Mouse (Mus musculus) midbrain, embryonic 13.5 days (tissue): Measurements from ENCODE around the gene Plk3. TPM values are rescaled to one million over a fixed set of nuclear protein-coding genes. Genes with fewer than 3 reads are reported as not detected.
A peak's percentile ranks its signal among the peaks of the same experiment; 100 is the strongest.

Experiments used
- ATAC-seq: fragments of 200-750 bp; cut with Nextera tagmentation; 2 replicates; pipeline ENCODE4 v1.8.0; 2017; ENCODE audit warnings: mild to moderate bottlenecking, moderate TSS enrichment, moderate library complexity
- H3K27ac ChIP-seq: fragments of 300-500 bp; sonication (generic); 2 replicates; pipeline ENCODE4 v1.5.1; 2015; ENCODE audit warnings: inconsistent platforms, mild to moderate bottlenecking, moderate library complexity
- H3K27me3 ChIP-seq: fragments of 300-500 bp; sonication (generic); 2 replicates; pipeline ENCODE4 v1.6.1; 2015; ENCODE audit warnings: mild to moderate bottlenecking, inconsistent platforms
- H3K36me3 ChIP-seq: fragments of 300-500 bp; sonication (generic); 2 replicates; pipeline ENCODE4 v1.6.1; 2015; ENCODE audit warnings: mild to moderate bottlenecking, inconsistent platforms
- H3K4me1 ChIP-seq: fragments of 300-500 bp; sonication (generic); replicated peaks from 2 replicates; pipeline ENCODE4 v1.6.1; 2015; ENCODE audit warnings: inconsistent platforms
- H3K4me2 ChIP-seq: fragments of 300-500 bp; sonication (generic); replicated peaks from 2 replicates; pipeline ENCODE4 v1.6.1; 2015; ENCODE audit warnings: moderate library complexity, mild to moderate bottlenecking, inconsistent platforms
- H3K4me3 ChIP-seq: fragments of 300-500 bp; sonication (generic); replicated peaks from 2 replicates; pipeline ENCODE4 v1.5.1; 2015; ENCODE audit warnings: mild to moderate bottlenecking, inconsistent platforms
- H3K9ac ChIP-seq: fragments of 300-500 bp; sonication (generic); replicated peaks from 2 replicates; pipeline ENCODE4 v1.6.1; 2015; ENCODE audit warnings: mild to moderate bottlenecking, inconsistent platforms
- H3K9me3 ChIP-seq: fragments of 300-500 bp; sonication (generic); 2 replicates; pipeline ENCODE4 v1.6.1; 2016; ENCODE audit warnings: mild to moderate bottlenecking, inconsistent platforms
- WGBS: fragments of 180-500 bp; shearing (Covaris S2); methylation state at CpG from one replicate; pipeline ENCODE4 v1.1.7; 2015; 5-methylcytosine and 5-hydroxymethylcytosine counted together
- polyA plus RNA-seq: library from polyadenylated mRNA; unstranded; fragments of >200 nt; fragmentation: Nextera tagmentation; extraction: Ambion mirVana; gene quantifications from 2 replicates; pipeline ENCODE4 v1.2.1, GENCODE M21; 2015

Gene Plk3
- polyA plus RNA-seq, 1 experiment from 2014 or later: 18.6 TPM

DNA sequence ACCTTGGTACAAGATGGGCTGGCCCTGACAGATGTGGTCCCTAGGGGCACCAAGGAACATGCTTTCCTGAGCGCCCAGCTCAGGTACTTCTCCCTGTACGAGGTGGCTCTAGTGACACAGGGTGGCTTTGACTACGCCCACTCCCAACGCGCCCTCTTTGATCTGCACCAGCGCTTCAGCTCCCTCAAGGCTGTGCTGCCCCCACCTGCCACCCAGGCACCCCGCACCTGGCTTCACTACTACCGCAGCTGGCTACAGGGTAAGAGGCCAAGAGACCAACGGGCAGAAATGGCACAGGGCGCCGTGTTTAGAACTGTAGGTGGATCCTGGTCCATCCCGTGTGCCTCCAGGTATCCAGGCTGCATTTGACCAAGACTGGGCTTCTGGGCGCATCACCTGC is 23.5 kb downstream of the Plk3 start:
- H3K9ac ChIP-seq: no peak overlapping the region
- H3K27me3 ChIP-seq: no peaks in the 10 kb centered on the region
- H3K4me3 ChIP-seq: no peak overlapping the region
- ATAC-seq: no peak
- H3K27ac ChIP-seq: no peak overlapping the region
- WGBS: 94% methylated on average over 13 of the region's 13 CpGs
- no peaks in the 10 kb centered on the region for H3K4me1 ChIP-seq
- peaks cover 59% of the 10 kb centered on the region for H3K36me3 ChIP-seq
- H3K4me2 ChIP-seq: no peak overlapping the region
- no peaks in the 10 kb centered on the region for H3K9me3 ChIP-seq

GRCm38 (mm10) chr4:117109330-117109729 is 24.4 kb downstream of the Plk3 start:
- no peak for ATAC-seq
- 96% methylated on average over 25 of the region's 25 CpGs for WGBS
- no peaks in the 10 kb centered on the region for H3K27me3 ChIP-seq

GRCm38 (mm10) chr4:117108524-117108849 is 25.3 kb downstream of the Plk3 start:
- Histone ChIP-seq H3K27me3 (no peaks in the 10 kb centered on the region), H3K4me3 (no peak overlapping the region), H3K36me3 (peaks cover 51% of the 10 kb centered on the region), H3K27ac (no peak overlapping the region), H3K4me1 (no peaks in the 10 kb centered on the region), H3K4me2 (no peak overlapping the region), H3K9me3 (no peaks in the 10 kb centered on the region), H3K9ac (no peak overlapping the region)
- 94% methylated on average over 6 of the region's 6 CpGs for WGBS
- no peak for ATAC-seq

More at GRCm38 (mm10) chr4:117109330-117109729, 24.4 kb downstream of the Plk3 start:
- no peak overlapping the region for H3K4me2 ChIP-seq
- H3K27ac ChIP-seq: no peak overlapping the region
- H3K9ac ChIP-seq: no peak overlapping the region
- no peaks in the 10 kb centered on the region for H3K9me3 ChIP-seq
- no peak overlapping the region for H3K4me3 ChIP-seq
- peaks cover 54% of the 10 kb centered on the region for H3K36me3 ChIP-seq
- H3K4me1 ChIP-seq: no peaks in the 10 kb centered on the region

DNA sequence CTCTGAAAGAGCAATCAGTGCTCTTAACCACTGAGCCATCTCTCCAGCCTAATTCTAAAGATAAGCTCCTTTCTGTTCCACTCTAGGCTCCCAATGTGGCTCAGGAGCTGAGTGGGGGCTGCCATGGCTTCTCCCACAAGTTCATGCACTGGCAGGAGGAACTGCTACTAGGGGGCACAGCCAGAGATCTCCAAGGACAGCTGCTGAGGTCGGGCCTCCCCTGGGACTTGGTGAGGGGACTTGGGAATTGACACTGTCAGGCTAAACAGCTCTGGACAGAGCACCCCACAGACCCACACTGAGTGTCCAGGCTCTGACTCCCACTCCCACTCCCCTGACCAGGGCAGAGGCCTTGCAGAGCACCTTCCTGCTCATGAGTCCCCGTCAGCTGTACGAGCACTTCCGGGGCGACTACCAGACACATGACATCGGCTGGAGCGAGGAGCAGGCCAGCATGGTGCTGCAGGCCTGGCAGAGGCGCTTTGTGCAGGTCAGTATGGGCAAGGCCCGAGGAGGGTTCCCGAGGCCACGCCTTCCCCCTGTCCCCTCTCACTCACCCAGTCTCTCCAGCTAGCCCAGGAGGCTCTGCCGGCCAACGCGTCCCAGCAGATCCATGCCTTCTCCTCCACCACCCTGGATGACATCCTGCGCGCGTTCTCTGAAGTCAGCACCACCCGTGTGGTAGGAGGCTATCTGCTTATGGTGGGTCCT is 25.8 kb downstream of the Plk3 start:
- H3K9me3 ChIP-seq: no peaks in the 10 kb centered on the region
- H3K4me3 ChIP-seq: no peak overlapping the region
- H3K36me3 ChIP-seq: peaks cover 49% of the 10 kb centered on the region
- H3K27ac ChIP-seq: no peak overlapping the region
- 91% methylated on average over 17 of the region's 18 CpGs for WGBS
- H3K4me1 ChIP-seq: no peaks in the 10 kb centered on the region
- no peaks in the 10 kb centered on the region for H3K27me3 ChIP-seq
- ATAC-seq: no peak
- H3K9ac ChIP-seq: no peak overlapping the region
- no peak overlapping the region for H3K4me2 ChIP-seq

GRCm38 (mm10) chr4:117105127-117105526 is 28.6 kb downstream of the Plk3 start:
- no peak overlapping the region for H3K4me2 ChIP-seq

DNA sequence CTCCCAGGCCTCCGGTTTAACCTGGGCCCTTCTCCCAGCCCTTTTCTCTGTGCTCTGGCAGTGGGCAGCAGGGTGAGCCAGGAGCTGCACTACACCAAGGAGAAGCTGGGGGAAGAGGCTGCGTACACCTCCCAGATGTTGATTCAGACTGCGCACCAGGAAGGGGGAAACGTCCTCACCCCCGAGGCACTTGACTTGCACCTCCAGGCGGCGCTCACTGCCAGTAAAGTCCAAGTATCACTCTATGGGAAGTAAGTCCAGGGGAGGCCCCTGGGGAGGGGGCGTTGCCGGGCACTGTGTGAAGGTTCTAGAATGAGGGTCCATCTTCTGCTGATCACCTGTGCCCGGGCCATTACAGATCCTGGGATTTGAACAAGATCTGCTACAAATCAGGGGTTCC is 29.1 kb downstream of the Plk3 start:
- Histone ChIP-seq H3K9ac (no peak overlapping the region), H3K27ac (no peak overlapping the region), H3K9me3 (no peaks in the 10 kb centered on the region), H3K4me1 (no peaks in the 10 kb centered on the region), H3K27me3 (peaks cover 3% of the 10 kb centered on the region; the same call in 1 of the 2 replicates), H3K4me3 (no peak overlapping the region), H3K4me2 (no peak overlapping the region), H3K36me3 (peaks cover 20% of the 10 kb centered on the region)
- no peak for ATAC-seq
- WGBS: 78% methylated on average over 10 of the region's 10 CpGs

More at GRCm38 (mm10) chr4:117105127-117105526, 28.6 kb downstream of the Plk3 start:
- ATAC-seq: no peak
- Histone ChIP-seq H3K4me1 (no peaks in the 10 kb centered on the region), H3K36me3 (peaks cover 25% of the 10 kb centered on the region), H3K4me3 (no peak overlapping the region), H3K9me3 (no peaks in the 10 kb centered on the region), H3K9ac (no peak overlapping the region), H3K27me3 (no peaks in the 10 kb centered on the region), H3K27ac (no peak overlapping the region)
- WGBS: 65% methylated on average over 10 of the region's 10 CpGs

GRCm38 (mm10) chr4:117101218-117101617 is 32.5 kb downstream of the Plk3 start:
- Histone ChIP-seq H3K9ac (no peak overlapping the region), H3K4me1 (peaks cover 27% of the 10 kb centered on the region), H3K4me3 (no peak overlapping the region), H3K27me3 (peaks cover 28% of the 10 kb centered on the region), H3K27ac (no peak overlapping the region), H3K36me3 (peaks cover 6% of the 10 kb centered on the region; the same call in 1 of the 2 replicates), H3K4me2 (no peak overlapping the region), H3K9me3 (no peaks in the 10 kb centered on the region)
- 43% methylated on average over 7 of the region's 7 CpGs for WGBS
- ATAC-seq: no peak

DNA sequence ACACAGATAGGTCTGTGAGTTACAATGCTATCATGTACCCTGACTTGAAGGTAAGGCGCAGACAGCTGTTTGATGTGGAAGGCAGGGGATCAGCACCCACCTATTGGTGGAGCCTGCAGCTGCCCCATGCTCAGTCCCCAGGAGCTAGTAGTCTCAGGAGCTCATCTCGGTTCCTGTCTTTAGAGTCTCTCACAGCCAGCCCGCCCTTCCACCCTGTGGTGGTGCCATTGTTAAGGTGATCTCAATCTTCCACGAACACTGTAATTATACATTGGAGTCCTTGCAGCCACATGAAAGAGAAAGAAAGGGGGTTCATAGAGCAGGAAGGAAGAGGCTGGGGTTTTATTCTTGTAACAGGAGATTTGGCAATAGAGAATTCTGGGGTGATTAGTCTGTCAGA is 33.7 kb downstream of the Plk3 start:
- Histone ChIP-seq H3K27me3 (peaks cover 39% of the 10 kb centered on the region), H3K4me1 (peaks cover 36% of the 10 kb centered on the region), H3K4me3 (no peak overlapping the region), H3K36me3 (no peaks in the 10 kb centered on the region; the same call in 1 of the 2 replicates), H3K27ac (no peak overlapping the region), H3K9ac (no peak overlapping the region), H3K4me2 (no peak overlapping the region), H3K9me3 (no peaks in the 10 kb centered on the region)
- no peak for ATAC-seq
- 78% methylated on average over 4 of the region's 4 CpGs for WGBS

DNA sequence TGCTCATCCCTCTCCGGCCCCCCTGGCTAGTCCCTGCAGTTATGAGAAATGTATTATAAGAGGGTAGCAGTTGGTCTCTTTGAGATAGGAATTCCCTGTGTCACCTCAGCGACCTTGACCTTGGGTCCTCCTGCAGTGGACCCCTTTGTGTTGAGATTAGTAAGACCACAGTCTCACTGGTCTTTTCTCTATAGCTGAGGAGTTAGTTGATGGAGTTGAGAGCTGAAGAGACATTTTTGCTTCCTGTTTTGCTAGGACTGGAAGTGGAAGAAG is 35.1 kb downstream of the Plk3 start:
- H3K9ac ChIP-seq: peak overlapping the region; percentile 36; the same call in 1 of the 2 replicates
- peak overlapping the region; percentile 88; the same call in 1 of the 2 replicates for H3K4me2 ChIP-seq
- no peaks in the 10 kb centered on the region; the same call in 1 of the 2 replicates for H3K36me3 ChIP-seq
- no peak for ATAC-seq
- no peak overlapping the region for H3K4me3 ChIP-seq
- peaks cover 36% of the 10 kb centered on the region for H3K4me1 ChIP-seq
- H3K27ac ChIP-seq: no peak overlapping the region
- 37% methylated on average over 2 of the region's 2 CpGs for WGBS
- no peaks in the 10 kb centered on the region for H3K9me3 ChIP-seq
- H3K27me3 ChIP-seq: peaks cover 51% of the 10 kb centered on the region

GRCm38 (mm10) chr4:117097969-117098763 is 35.6 kb downstream of the Plk3 start:
- Histone ChIP-seq H3K4me1 (peaks cover 36% of the 10 kb centered on the region), H3K27ac (no peak overlapping the region), H3K9ac (peak overlapping the region; percentile 36), H3K27me3 (peaks cover 51% of the 10 kb centered on the region), H3K36me3 (no peaks in the 10 kb centered on the region; the same call in 1 of the 2 replicates), H3K9me3 (no peaks in the 10 kb centered on the region), H3K4me3 (peak overlapping the region; percentile 58; the same call in 1 of the 2 replicates), H3K4me2 (peak overlapping the region; percentile 88)
- no peak for ATAC-seq
- 51% methylated on average over 8 of the region's 8 CpGs for WGBS

DNA sequence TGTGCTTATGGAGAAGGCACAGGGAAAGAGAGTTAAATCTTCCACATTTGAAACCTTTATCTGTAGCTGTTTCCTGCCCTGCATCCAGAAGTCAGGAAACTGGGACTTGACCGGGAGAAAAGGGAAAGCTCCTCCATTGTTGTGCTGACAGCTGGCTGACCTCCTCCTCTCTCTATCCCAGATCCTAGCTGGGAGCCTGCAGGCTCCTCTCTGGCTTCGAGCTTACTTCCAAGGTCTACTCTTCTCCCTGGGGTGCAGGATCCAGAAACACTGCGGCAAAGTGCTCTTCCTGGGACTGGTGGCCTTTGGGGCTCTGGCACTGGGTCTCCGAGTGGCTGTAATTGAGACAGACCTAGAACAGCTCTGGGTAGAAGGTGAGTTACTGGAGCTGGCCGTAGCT is 37.1 kb downstream of the Plk3 start:
- ATAC-seq: no peak
- WGBS: 9% methylated on average over 5 of the region's 5 CpGs
- H3K27me3 ChIP-seq: peaks cover 51% of the 10 kb centered on the region
- peak overlapping the region; percentile 75 for H3K9ac ChIP-seq
- H3K4me3 ChIP-seq: peak overlapping the region; percentile 58
- H3K4me2 ChIP-seq: peak overlapping the region; percentile 88
- peaks cover 36% of the 10 kb centered on the region for H3K4me1 ChIP-seq
- no peaks in the 10 kb centered on the region; the same call in 1 of the 2 replicates for H3K36me3 ChIP-seq
- H3K9me3 ChIP-seq: no peaks in the 10 kb centered on the region
- peak overlapping the region; percentile 71; the same call in 1 of the 2 replicates for H3K27ac ChIP-seq
